Mouse (Mus musculus) neural tube, embryonic 15.5 days (tissue): ENCODE measurements around the gene Slit3. TPM values are rescaled to one million over a fixed set of nuclear protein-coding genes. Genes with fewer than 3 reads are reported as not detected.

Experiments
- ATAC-seq: fragments of 200-750 bp; cut with Nextera tagmentation; 2 replicates; pipeline ENCODE4 v1.8.0; 2017; ENCODE audit warnings: mild to moderate bottlenecking, moderate TSS enrichment, moderate library complexity; ENCODE audit not compliant: low FRiP score
- H3K27ac ChIP-seq: fragments of 300-500 bp; sonication (generic); replicated peaks from 2 replicates; pipeline ENCODE4 v1.5.1; 2015; ENCODE audit warnings: mild to moderate bottlenecking, inconsistent platforms
- H3K27me3 ChIP-seq: fragments of 300-500 bp; sonication (generic); replicated peaks from 2 replicates; pipeline ENCODE4 v1.6.1; 2015; ENCODE audit warnings: inconsistent platforms
- H3K36me3 ChIP-seq: fragments of 300-500 bp; sonication (generic); 2 replicates; pipeline ENCODE4 v1.6.1; 2015; ENCODE audit warnings: inconsistent platforms
- H3K4me1 ChIP-seq: fragments of 300-500 bp; sonication (generic); 2 replicates; pipeline ENCODE4 v1.6.1; 2015; ENCODE audit warnings: inconsistent platforms
- H3K4me2 ChIP-seq: fragments of 300-500 bp; sonication (generic); 2 replicates; pipeline ENCODE4 v1.6.1; 2015; ENCODE audit warnings: inconsistent platforms, mild to moderate bottlenecking, moderate library complexity
- H3K4me3 ChIP-seq: fragments of 300-500 bp; sonication (generic); replicated peaks from 2 replicates; pipeline ENCODE4 v1.5.1; 2015; ENCODE audit warnings: mild to moderate bottlenecking, inconsistent platforms
- H3K9ac ChIP-seq: fragments of 300-500 bp; sonication (generic); replicated peaks from 2 replicates; pipeline ENCODE4 v1.6.1; 2015; ENCODE audit warnings: mild to moderate bottlenecking, inconsistent platforms
- H3K9me3 ChIP-seq: fragments of 300-500 bp; sonication (generic); replicated peaks from 2 replicates; pipeline ENCODE4 v1.6.1; 2016; ENCODE audit warnings: inconsistent platforms
- WGBS: fragments of 180-500 bp; shearing (Covaris S2); methylation state at CpG from one replicate; pipeline ENCODE4 v1.1.7; 2015; ENCODE audit warnings: mixed read lengths; 5-methylcytosine and 5-hydroxymethylcytosine counted together
- polyA plus RNA-seq: library from polyadenylated mRNA; unstranded; fragments of >200 nt; fragmentation: Nextera tagmentation; extraction: Ambion mirVana; gene quantifications from 2 replicates; pipeline ENCODE4 v1.2.1, GENCODE M21; 2015

Slit3 gene
- polyA plus RNA-seq, 1 experiment from 2014 or later, result 26.2 TPM

- Histone ChIP-seq H3K27ac (no peak overlapping the region), H3K36me3 (no peaks in the 10 kb centered on the region), H3K4me2 (no peak overlapping the region), H3K4me1 (peaks cover 13% of the 10 kb centered on the region), H3K9me3 (no peaks in the 10 kb centered on the region), H3K9ac (no peak overlapping the region), H3K4me3 (no peak overlapping the region), H3K27me3 (peaks cover 21% of the 10 kb centered on the region)
- no peak for ATAC-seq
- 11% methylated on average over 10 of the region's 10 CpGs for WGBS
Observed at GRCm38 (mm10) chr11:35454191-35454725, 333.2 kb downstream of the Slit3 start.

GRCm38 (mm10) chr11:35454781-35455180 is 333.8 kb downstream of the Slit3 start:
- no peak overlapping the region for H3K9ac ChIP-seq
- H3K27ac ChIP-seq, result no peak overlapping the region
- peaks cover 16% of the 10 kb centered on the region for H3K27me3 ChIP-seq
- no peak overlapping the region for H3K4me2 ChIP-seq
- no peak overlapping the region for H3K4me3 ChIP-seq
- H3K9me3 ChIP-seq, result no peaks in the 10 kb centered on the region
- no peak for ATAC-seq
- H3K4me1 ChIP-seq, result peaks cover 13% of the 10 kb centered on the region
- H3K36me3 ChIP-seq, result no peaks in the 10 kb centered on the region
- WGBS, result 18% methylated on average over 4 of the region's 4 CpGs

- no peak for ATAC-seq
- 71% methylated on average over 2 of the region's 2 CpGs for WGBS
- H3K9me3 ChIP-seq, result no peaks in the 10 kb centered on the region
Observed at GRCm38 (mm10) chr11:35458068-35458467, 337.0 kb downstream of the Slit3 start.

GRCm38 (mm10) chr11:35466701-35467100 is 345.7 kb downstream of the Slit3 start:
- 80% methylated on average over 6 of the region's 6 CpGs for WGBS
- Histone ChIP-seq H3K4me3 (no peak overlapping the region), H3K27ac (no peak overlapping the region), H3K9ac (no peak overlapping the region), H3K9me3 (no peaks in the 10 kb centered on the region), H3K4me2 (no peak overlapping the region), H3K4me1 (peaks cover 10% of the 10 kb centered on the region), H3K36me3 (no peaks in the 10 kb centered on the region), H3K27me3 (peaks cover 5% of the 10 kb centered on the region)
- ATAC-seq, result no peak

More at GRCm38 (mm10) chr11:35458068-35458467, 337.0 kb downstream of the Slit3 start:
- no peak overlapping the region for H3K4me3 ChIP-seq
- no peak overlapping the region for H3K4me2 ChIP-seq
- H3K27me3 ChIP-seq, result peaks cover 7% of the 10 kb centered on the region
- peaks cover 9% of the 10 kb centered on the region for H3K4me1 ChIP-seq
- no peaks in the 10 kb centered on the region for H3K36me3 ChIP-seq
- H3K27ac ChIP-seq, result no peak overlapping the region
- H3K9ac ChIP-seq, result no peak overlapping the region

- 57% methylated on average over 7 of the region's 7 CpGs for WGBS
- no peak for ATAC-seq
- H3K4me1 ChIP-seq, result peaks cover 10% of the 10 kb centered on the region
Observed at GRCm38 (mm10) chr11:35468847-35469246, 347.8 kb downstream of the Slit3 start.

GRCm38 (mm10) chr11:35469940-35470339 is 348.9 kb downstream of the Slit3 start:
- Histone ChIP-seq H3K4me2 (no peak overlapping the region), H3K9me3 (no peaks in the 10 kb centered on the region), H3K4me1 (peaks cover 10% of the 10 kb centered on the region), H3K9ac (no peak overlapping the region), H3K4me3 (no peak overlapping the region), H3K36me3 (no peaks in the 10 kb centered on the region), H3K27me3 (peaks cover 5% of the 10 kb centered on the region), H3K27ac (no peak overlapping the region)
- ATAC-seq, result no peak
- 85% methylated on average over 4 of the region's 4 CpGs for WGBS

More at GRCm38 (mm10) chr11:35468847-35469246, 347.8 kb downstream of the Slit3 start:
- H3K27ac ChIP-seq, result no peak overlapping the region
- H3K9me3 ChIP-seq, result no peaks in the 10 kb centered on the region
- peaks cover 5% of the 10 kb centered on the region for H3K27me3 ChIP-seq
- no peak overlapping the region for H3K4me2 ChIP-seq
- H3K4me3 ChIP-seq, result no peak overlapping the region
- H3K9ac ChIP-seq, result no peak overlapping the region
- H3K36me3 ChIP-seq, result no peaks in the 10 kb centered on the region

GRCm38 (mm10) chr11:35470853-35471252 is 349.8 kb downstream of the Slit3 start:
- ATAC-seq, result no peak
- Histone ChIP-seq H3K36me3 (no peaks in the 10 kb centered on the region), H3K4me3 (no peak overlapping the region), H3K27me3 (peaks cover 5% of the 10 kb centered on the region), H3K9ac (no peak overlapping the region), H3K9me3 (no peaks in the 10 kb centered on the region), H3K4me1 (peaks cover 13% of the 10 kb centered on the region), H3K4me2 (no peak overlapping the region), H3K27ac (no peak overlapping the region)
- WGBS, result 77% methylated on average over 5 of the region's 5 CpGs

- Histone ChIP-seq H3K4me2 (no peak overlapping the region), H3K4me1 (peaks cover 13% of the 10 kb centered on the region), H3K27ac (no peak overlapping the region), H3K27me3 (peaks cover 5% of the 10 kb centered on the region), H3K36me3 (no peaks in the 10 kb centered on the region), H3K9me3 (no peaks in the 10 kb centered on the region), H3K9ac (no peak overlapping the region), H3K4me3 (no peak overlapping the region)
- 47% methylated on average over 11 of the region's 11 CpGs for WGBS
- ATAC-seq, result peak; percentile 48
Observed at GRCm38 (mm10) chr11:35472842-35473616, 352.0 kb downstream of the Slit3 start.

- no peaks in the 10 kb centered on the region for H3K9me3 ChIP-seq
- ATAC-seq, result no peak
- no peak overlapping the region for H3K4me3 ChIP-seq
- no peak overlapping the region for H3K4me2 ChIP-seq
- peaks cover 13% of the 10 kb centered on the region for H3K4me1 ChIP-seq
- no peak overlapping the region for H3K9ac ChIP-seq
- H3K36me3 ChIP-seq, result no peaks in the 10 kb centered on the region
- no peak overlapping the region for H3K27ac ChIP-seq
- H3K27me3 ChIP-seq, result peaks cover 5% of the 10 kb centered on the region
- WGBS, result 78% methylated on average over 5 of the region's 5 CpGs
Observed at GRCm38 (mm10) chr11:35473617-35473996, 352.6 kb downstream of the Slit3 start.

GRCm38 (mm10) chr11:35480146-35480545 is 359.1 kb downstream of the Slit3 start:
- H3K4me2 ChIP-seq, result no peak overlapping the region
- ATAC-seq, result no peak
- no peak overlapping the region for H3K4me3 ChIP-seq
- 16% methylated on average over 8 of the region's 8 CpGs for WGBS
- H3K27me3 ChIP-seq, result 0 out of 2 replicates have a peak, but pooled peaks cover 3% of the 10 kb centered on the region
- no peak overlapping the region for H3K27ac ChIP-seq
- H3K4me1 ChIP-seq, result peaks cover 8% of the 10 kb centered on the region
- H3K9ac ChIP-seq, result no peak overlapping the region
- no peaks in the 10 kb centered on the region for H3K9me3 ChIP-seq
- no peaks in the 10 kb centered on the region for H3K36me3 ChIP-seq

GRCm38 (mm10) chr11:35481611-35482363 is 360.8 kb downstream of the Slit3 start:
- Histone ChIP-seq H3K4me3 (no peak overlapping the region), H3K4me1 (peaks cover 10% of the 10 kb centered on the region), H3K9me3 (no peaks in the 10 kb centered on the region), H3K27ac (no peak overlapping the region), H3K27me3 (0 out of 2 replicates have a peak, but pooled peaks cover 3% of the 10 kb centered on the region), H3K9ac (no peak overlapping the region), H3K36me3 (no peaks in the 10 kb centered on the region), H3K4me2 (no peak overlapping the region)
- WGBS, result 93% methylated on average over 9 of the region's 9 CpGs
- ATAC-seq, result no peak
